Mouse (Mus musculus): ENCODE measurements around the gene Med27. TPM values are rescaled to one million over a fixed set of nuclear protein-coding genes. Genes with fewer than 3 reads are reported as not detected.

Med27 gene
- polyA plus RNA-seq, 1 experiment from 2014 or later: 78.6 TPM

DNA sequence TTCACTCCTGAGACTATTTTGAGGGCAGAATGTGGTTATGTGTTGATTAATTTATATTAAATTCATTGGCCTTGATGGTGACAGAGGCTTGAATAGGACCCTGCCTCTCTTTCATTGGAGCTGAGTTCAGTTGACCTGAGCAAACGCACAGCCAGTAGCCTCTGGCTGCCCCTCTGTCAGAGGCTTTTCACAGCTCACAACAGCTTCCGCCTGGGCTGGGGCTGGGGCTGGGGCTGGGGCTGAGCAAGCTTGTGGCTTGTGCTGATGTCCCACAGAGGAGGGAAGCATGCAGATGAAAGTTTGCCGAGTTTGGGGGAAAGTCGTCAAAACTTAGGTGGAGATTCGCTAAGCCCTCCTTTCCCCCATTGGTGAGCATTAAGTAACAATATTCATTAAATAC lies 72.8 kb downstream of the Med27 start:
- WGBS: 26% methylated on average over 5 of the region's 5 CpGs
- no peak overlapping the region for H3K4me2 ChIP-seq
- H3K4me1 ChIP-seq: peaks cover 33% of the 10 kb centered on the region
- no peak overlapping the region for H3K4me3 ChIP-seq
- H3K27me3 ChIP-seq (replicated peaks): no peaks in the 10 kb centered on the region
- H3K27ac ChIP-seq: no peak overlapping the region
- H3K9me3 ChIP-seq: no peaks in the 10 kb centered on the region
- no peak for ATAC-seq (replicated peaks)
- no peaks in the 10 kb centered on the region for H3K36me3 ChIP-seq (replicated peaks)
- no peak overlapping the region for H3K9ac ChIP-seq

DNA sequence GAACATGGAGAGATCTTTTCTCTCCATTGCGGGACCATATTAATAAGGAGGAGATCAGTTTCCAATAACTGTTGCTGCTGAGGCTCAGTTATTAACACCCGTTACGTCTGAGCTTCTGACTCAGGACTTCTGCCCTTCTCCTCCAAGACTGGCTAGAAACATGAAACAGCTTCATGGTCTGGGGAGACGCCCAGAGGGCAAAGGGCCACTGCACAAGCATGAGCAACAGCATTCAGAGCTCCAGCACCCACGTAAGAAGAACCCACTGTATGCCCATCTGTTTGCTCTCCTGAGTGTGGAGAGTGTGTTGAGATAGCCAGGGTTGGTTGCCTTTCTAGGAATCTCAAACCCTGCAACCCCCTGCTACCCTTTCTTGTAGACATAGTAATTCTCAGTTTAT lies 73.3 kb downstream of the Med27 start:
- Histone ChIP-seq H3K4me1 (peaks cover 33% of the 10 kb centered on the region), H3K27me3 (replicated peaks) (no peaks in the 10 kb centered on the region), H3K27ac (no peak overlapping the region), H3K9me3 (no peaks in the 10 kb centered on the region), H3K4me2 (no peak overlapping the region), H3K9ac (no peak overlapping the region), H3K4me3 (no peak overlapping the region), H3K36me3 (replicated peaks) (no peaks in the 10 kb centered on the region)
- ATAC-seq (replicated peaks): no peak
- 80% methylated on average over 5 of the region's 5 CpGs for WGBS

DNA sequence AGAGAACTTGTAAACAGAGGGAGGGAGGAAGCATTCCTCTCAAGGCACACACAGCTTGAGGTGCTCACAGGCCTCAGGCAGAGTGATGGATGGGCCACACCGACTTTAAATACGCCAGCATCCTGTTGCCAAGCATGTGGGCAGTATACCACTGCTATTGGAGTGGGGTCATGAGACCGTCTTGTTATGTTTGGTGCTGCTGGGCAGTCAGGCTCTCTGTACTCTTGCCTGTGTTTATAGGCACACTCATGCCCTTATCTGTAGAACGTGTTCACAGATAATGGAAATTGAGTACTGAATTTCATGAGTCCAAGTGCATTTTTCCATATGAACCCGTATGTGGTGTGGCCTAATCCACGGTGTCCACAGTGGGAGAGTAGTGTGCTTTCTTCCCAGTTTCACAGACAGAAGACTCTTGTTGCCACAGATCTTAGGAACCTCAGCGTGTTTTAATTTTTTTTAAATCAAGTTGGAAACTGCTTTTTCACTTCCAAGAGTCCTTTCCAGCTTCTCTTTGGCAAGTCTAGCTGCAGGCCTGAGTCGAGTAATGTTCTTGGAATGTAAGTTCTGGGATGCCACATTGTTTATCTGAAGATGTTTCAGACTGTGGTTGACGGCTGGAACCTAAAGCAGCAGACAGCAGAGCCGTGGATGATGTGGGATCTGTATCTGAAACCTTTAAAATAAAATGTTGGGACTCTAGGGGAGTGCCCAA lies 75.7 kb downstream of the Med27 start:
- Histone ChIP-seq H3K4me3 (no peak overlapping the region), H3K9ac (no peak overlapping the region), H3K27me3 (replicated peaks) (no peaks in the 10 kb centered on the region), H3K4me2 (no peak overlapping the region), H3K4me1 (peaks cover 32% of the 10 kb centered on the region), H3K36me3 (replicated peaks) (no peaks in the 10 kb centered on the region), H3K27ac (0 out of 2 replicates have a peak overlapping the region, but pooled peaks have one; percentile 34), H3K9me3 (no peaks in the 10 kb centered on the region)
- no peak for ATAC-seq (replicated peaks)
- 85% methylated on average over 10 of the region's 10 CpGs for WGBS

DNA sequence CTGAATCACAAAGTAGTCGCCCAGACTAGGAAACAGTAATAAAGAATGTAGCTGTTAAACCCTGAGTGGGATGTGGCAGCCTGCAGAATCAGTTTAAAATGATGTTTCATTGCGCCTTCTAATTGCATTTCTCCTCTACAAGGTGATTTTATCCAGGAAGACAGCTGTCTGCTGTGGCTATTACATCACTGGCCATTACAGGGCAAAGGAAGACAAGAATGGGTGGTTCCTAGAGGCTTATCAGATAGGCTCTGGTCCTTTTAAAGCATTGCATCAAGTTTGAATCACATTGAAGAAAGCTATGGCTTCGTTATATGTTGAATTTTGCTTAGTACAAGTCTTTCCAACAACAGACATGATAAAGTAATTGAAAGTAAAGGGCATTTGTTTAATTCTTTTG lies 76.4 kb downstream of the Med27 start:
- 74% methylated on average over 3 of the region's 3 CpGs for whole genome bisulfite sequencing

DNA sequence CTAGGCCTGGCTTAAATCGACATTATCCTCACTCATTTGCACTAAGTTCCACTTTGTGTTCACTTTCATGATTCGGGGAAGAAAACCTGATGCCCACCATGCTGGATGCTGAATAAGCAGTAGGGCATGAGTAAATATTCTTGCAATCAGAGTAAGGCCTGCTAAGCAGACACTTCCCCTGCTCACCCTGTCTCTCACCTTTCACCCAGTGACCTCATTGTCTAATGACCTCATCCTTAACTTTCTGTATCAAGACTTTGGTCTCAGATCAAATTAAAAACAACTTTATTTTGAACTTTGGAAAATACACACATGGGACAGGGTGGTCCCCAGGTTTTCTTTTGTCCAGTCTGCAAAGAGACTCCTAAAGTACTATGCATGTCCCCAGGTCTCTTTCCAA lies 78.8 kb downstream of the Med27 start:
- no peak overlapping the region for H3K4me2 ChIP-seq
- H3K4me1 ChIP-seq: peaks cover 29% of the 10 kb centered on the region
- H3K27me3 ChIP-seq (replicated peaks): no peaks in the 10 kb centered on the region
- H3K36me3 ChIP-seq (replicated peaks): no peaks in the 10 kb centered on the region
- H3K9me3 ChIP-seq: no peaks in the 10 kb centered on the region
- no peak for ATAC-seq (replicated peaks)
- no peak overlapping the region for H3K9ac ChIP-seq
- no peak overlapping the region for H3K27ac ChIP-seq
- H3K4me3 ChIP-seq: no peak overlapping the region
- WGBS: 92% methylated on average over 2 of the region's 2 CpGs

More for the DNA sequence above, 76.4 kb downstream of the Med27 start:
- Histone ChIP-seq H3K27ac (no peak overlapping the region), H3K4me2 (no peak overlapping the region), H3K4me3 (no peak overlapping the region), H3K9ac (no peak overlapping the region), H3K27me3 (replicated peaks) (no peaks in the 10 kb centered on the region), H3K9me3 (no peaks in the 10 kb centered on the region), H3K36me3 (replicated peaks) (no peaks in the 10 kb centered on the region), H3K4me1 (peaks cover 27% of the 10 kb centered on the region)
- no peak for ATAC-seq (replicated peaks)

DNA sequence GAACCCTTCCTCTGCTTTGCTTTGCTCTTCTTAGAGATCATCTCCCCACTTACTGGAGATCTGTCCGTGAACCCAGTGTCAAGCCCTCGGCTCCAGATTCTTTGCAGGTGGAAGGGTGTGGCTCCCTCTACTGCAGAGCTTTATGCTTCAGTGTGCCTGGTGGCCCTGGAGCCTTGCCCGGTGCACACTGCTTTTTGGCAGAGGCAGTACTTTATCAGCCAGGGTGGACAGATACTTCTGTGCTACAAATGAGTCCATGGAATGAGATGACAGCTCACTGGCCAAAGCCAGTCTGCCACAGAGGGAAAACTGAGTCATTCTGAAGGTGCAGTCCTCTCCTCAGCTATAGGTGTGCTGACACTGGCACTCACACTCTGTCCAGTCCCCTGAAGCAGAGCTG lies 80.1 kb downstream of the Med27 start:
- ATAC-seq (replicated peaks): no peak
- 79% methylated on average over 3 of the region's 3 CpGs for WGBS
- Histone ChIP-seq H3K9me3 (no peaks in the 10 kb centered on the region), H3K36me3 (replicated peaks) (no peaks in the 10 kb centered on the region), H3K27me3 (replicated peaks) (no peaks in the 10 kb centered on the region), H3K4me2 (no peak overlapping the region), H3K4me3 (no peak overlapping the region), H3K9ac (no peak overlapping the region), H3K4me1 (peaks cover 35% of the 10 kb centered on the region), H3K27ac (no peak overlapping the region)

DNA sequence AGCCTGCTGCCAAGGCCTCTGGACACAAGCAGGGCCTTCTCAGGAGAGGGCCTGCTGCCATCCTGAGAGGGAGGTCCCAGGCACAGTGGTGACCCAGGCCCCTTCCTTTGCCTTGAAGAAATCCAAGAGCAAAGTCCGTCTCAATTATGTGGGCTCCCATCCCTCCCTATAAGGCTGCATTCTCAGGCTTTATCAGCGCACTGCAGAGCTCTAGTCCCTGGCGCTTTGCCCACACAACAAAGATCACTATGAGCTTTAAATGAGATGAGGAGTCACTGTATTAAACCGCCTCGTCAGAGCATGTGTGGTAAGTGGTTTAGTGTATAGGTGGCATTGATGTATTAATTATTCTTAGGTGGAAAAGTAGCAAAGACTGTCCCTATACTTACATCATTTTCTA lies 85.9 kb downstream of the Med27 start:
- H3K36me3 ChIP-seq (replicated peaks): no peaks in the 10 kb centered on the region
- H3K4me3 ChIP-seq: no peak overlapping the region
- H3K27ac ChIP-seq: no peak overlapping the region
- no peak for ATAC-seq (replicated peaks)
- H3K27me3 ChIP-seq (replicated peaks): no peaks in the 10 kb centered on the region
- H3K9me3 ChIP-seq: no peaks in the 10 kb centered on the region
- H3K4me1 ChIP-seq: peaks cover 25% of the 10 kb centered on the region
- 53% methylated on average over 5 of the region's 5 CpGs for WGBS
- no peak overlapping the region for H3K9ac ChIP-seq
- no peak overlapping the region for H3K4me2 ChIP-seq

DNA sequence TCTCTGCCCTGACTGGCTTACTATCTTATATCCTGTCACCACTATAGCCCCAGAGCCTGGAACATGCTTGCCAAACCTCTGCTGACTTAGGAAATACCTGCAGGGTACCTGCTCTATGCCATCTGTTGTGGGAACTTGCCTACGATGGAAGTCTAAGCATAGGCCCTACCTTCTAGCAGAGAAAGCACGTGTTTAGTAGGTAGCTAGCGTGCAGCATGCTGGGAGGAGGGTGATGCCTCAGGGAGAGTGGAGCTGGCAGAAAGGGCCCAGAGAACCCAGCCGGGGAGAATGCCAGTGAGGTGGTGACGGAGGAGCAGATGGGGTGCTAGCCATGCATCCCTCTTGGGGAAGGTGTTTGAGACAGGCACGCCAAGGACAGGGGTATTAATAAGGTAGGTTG lies 89.8 kb downstream of the Med27 start:
- H3K4me2 ChIP-seq: no peak overlapping the region
- H3K9ac ChIP-seq: no peak overlapping the region
- no peaks in the 10 kb centered on the region for H3K27me3 ChIP-seq (replicated peaks)
- no peaks in the 10 kb centered on the region for H3K36me3 ChIP-seq (replicated peaks)
- WGBS: 86% methylated on average over 6 of the region's 6 CpGs
- peaks cover 34% of the 10 kb centered on the region for H3K4me1 ChIP-seq
- ATAC-seq (replicated peaks): no peak
- H3K9me3 ChIP-seq: no peaks in the 10 kb centered on the region
- no peak overlapping the region for H3K4me3 ChIP-seq
- no peak overlapping the region for H3K27ac ChIP-seq

DNA sequence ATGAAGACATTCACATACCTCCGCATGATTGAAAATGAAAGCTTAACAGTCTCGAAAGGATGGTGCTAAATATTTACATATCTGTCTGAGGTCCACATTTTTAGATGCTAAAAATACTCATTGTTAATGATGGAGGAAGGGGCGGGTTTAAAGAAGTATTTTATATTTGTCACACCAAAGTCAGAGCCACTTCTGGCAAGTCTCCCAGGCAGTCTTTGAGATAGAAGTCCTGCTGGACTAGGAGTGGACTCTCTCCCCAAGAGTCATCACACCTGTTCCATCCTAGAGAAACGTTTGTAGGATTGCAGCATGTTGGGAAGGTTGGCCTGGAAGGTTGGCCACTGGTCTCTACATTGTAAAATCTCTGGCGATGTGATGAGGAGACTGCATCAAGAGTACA lies 90.5 kb downstream of the Med27 start:
- Histone ChIP-seq H3K27me3 (replicated peaks) (no peaks in the 10 kb centered on the region), H3K4me1 (peaks cover 30% of the 10 kb centered on the region), H3K4me3 (no peak overlapping the region), H3K4me2 (no peak overlapping the region), H3K9ac (no peak overlapping the region), H3K36me3 (replicated peaks) (no peaks in the 10 kb centered on the region), H3K9me3 (no peaks in the 10 kb centered on the region), H3K27ac (no peak overlapping the region)
- WGBS: 92% methylated on average over 5 of the region's 5 CpGs
- no peak for ATAC-seq (replicated peaks)

DNA sequence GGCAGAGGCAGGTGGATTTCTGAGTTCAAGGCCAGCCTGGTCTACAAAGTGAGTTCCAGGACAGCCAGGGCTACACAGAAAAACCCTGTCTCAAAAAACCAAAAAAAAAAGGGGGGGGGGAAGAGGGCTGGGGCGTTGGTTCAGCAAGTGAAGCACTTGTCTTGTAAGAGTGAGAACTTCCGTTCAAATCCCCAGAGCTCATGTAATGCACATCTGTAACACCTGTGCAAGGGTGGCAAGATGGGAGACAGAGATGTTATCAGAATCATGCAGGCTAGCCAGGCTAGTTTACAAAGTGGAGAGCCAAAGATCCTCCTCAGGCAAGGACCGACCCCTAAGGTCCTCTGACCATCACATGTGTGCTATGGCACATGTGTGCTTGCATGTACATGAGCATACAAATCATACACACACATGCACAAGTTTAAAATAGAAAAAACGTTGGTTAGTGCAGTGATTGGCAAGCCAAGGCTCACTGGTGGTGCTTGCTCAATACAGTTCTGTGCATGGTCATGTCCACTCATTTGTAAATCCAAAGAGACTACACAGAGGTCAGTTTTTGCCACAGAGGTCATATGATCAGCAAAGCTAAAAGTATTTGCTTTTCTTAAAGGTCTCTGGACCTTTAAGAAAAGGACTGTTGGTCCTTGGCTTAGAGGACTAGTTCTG lies 91.4 kb downstream of the Med27 start:
- H3K9me3 ChIP-seq: no peaks in the 10 kb centered on the region
- H3K4me1 ChIP-seq: peaks cover 26% of the 10 kb centered on the region
- H3K4me3 ChIP-seq: no peak overlapping the region

DNA sequence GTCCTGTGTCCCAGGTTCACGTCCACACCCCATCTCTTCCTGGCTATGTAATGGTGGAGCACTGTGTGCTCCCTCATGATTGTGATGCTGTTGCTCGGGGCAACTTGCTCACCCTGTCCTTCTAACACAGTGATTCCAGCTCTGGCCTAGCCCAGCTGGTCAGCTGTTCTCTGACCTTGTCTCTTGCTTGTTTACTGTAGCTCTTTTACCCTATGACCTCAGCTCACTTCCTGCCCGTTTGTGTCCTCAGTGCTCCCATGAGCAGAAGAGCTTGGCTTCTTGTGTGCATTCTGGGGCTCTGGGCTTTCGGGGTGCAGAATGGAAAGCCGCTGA lies 91.9 kb downstream of the Med27 start:
- Histone ChIP-seq H3K4me2 (no peak overlapping the region), H3K27ac (no peak overlapping the region), H3K9me3 (no peaks in the 10 kb centered on the region), H3K4me3 (no peak overlapping the region), H3K9ac (no peak overlapping the region), H3K36me3 (replicated peaks) (no peaks in the 10 kb centered on the region), H3K27me3 (replicated peaks) (no peaks in the 10 kb centered on the region), H3K4me1 (peaks cover 26% of the 10 kb centered on the region)
- 82% methylated on average over 5 of the region's 5 CpGs for WGBS
- no peak for ATAC-seq (replicated peaks)

More for the DNA sequence above, 91.4 kb downstream of the Med27 start:
- H3K36me3 ChIP-seq (replicated peaks): no peaks in the 10 kb centered on the region
- WGBS: 91% methylated on average over 4 of the region's 4 CpGs
- no peak overlapping the region for H3K9ac ChIP-seq
- H3K4me2 ChIP-seq: no peak overlapping the region
- ATAC-seq (replicated peaks): no peak
- H3K27me3 ChIP-seq (replicated peaks): no peaks in the 10 kb centered on the region
- H3K27ac ChIP-seq: no peak overlapping the region

DNA sequence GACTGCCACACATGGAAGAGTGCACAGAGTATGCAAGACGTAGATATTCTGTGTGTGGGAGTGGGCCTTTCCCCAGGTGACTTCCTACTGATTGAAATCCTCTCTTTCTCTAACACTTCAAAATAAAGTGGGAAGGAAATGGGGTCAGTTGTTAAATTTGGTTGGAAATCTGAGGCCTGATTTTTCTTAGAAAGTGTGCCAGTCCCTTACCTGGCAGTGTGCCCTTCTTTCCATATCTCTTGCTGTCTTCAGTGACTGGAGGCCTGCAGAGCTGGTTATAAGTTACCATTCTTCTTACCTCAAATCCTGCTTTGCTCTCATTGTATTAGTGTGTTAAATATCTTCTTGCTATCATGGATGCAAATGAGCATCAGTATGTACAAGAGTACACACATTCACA lies 92.4 kb downstream of the Med27 start:
- Histone ChIP-seq H3K9ac (no peak overlapping the region), H3K4me1 (peaks cover 26% of the 10 kb centered on the region), H3K4me3 (no peak overlapping the region), H3K27ac (no peak overlapping the region), H3K36me3 (replicated peaks) (no peaks in the 10 kb centered on the region), H3K9me3 (no peaks in the 10 kb centered on the region), H3K27me3 (replicated peaks) (no peaks in the 10 kb centered on the region), H3K4me2 (no peak overlapping the region)
- 82% methylated on average over 1 of the region's 1 CpGs for WGBS
- no peak for ATAC-seq (replicated peaks)

DNA sequence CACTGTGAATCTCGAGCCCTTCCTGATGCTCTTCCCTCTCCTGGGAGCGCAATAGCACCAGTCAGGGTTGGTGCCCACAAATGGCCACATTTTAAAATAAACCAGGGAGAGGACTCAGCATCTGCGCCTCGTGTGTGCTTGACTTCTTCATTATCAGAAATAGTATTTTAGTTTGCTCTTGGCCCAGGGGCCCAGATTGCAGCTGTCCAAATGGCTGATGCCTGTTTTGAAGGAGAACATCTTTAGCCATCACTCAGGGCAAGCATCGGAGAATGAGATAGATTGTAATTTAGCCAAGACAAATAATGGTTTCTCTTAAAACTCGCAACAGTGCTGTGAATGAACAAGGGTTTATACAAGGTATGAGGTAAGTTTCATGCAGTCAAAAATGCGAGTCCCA lies 92.8 kb downstream of the Med27 start:
- Histone ChIP-seq H3K9me3 (no peaks in the 10 kb centered on the region), H3K4me1 (peaks cover 26% of the 10 kb centered on the region), H3K36me3 (replicated peaks) (no peaks in the 10 kb centered on the region), H3K9ac (no peak overlapping the region), H3K27ac (no peak overlapping the region), H3K27me3 (replicated peaks) (no peaks in the 10 kb centered on the region), H3K4me3 (no peak overlapping the region), H3K4me2 (no peak overlapping the region)
- ATAC-seq (replicated peaks): no peak
- 71% methylated on average over 7 of the region's 7 CpGs for WGBS

All from midbrain, embryonic 15.5 days (tissue).